Mouse (Mus musculus) ES-CJ7 (cell line): Measurements from ENCODE around the gene Stk39.
"Not testable (repeated sequence)": the region's sequence is repeated elsewhere in the genome, so short reads cannot be mapped to it uniquely, and the experiment has no call there.

ENCODE experiments used
- DNase-seq: peaks from one replicate; pipeline ENCODE4 v3.0.0; 2011; ENCODE audit warnings: low read depth, low spot score

Gene Stk39

GRCm38 (mm10) chr2:68241640-68242039, 230.4 kb downstream of the Stk39 start:
- DNase-seq, result no peak

- not testable (repeated sequence) for DNase-seq
These were observed 232.7 kb downstream of the Stk39 start for GRCm38 (mm10) chr2:68239415-68239814.

GRCm38 (mm10) chr2:68232929-68233328, 239.1 kb downstream of the Stk39 start:
- no peak for DNase-seq

- DNase-seq, result no peak
These were observed 242.2 kb downstream of the Stk39 start for GRCm38 (mm10) chr2:68229872-68230271.

GRCm38 (mm10) chr2:68229081-68229480, 243.0 kb downstream of the Stk39 start:
- DNase-seq, result no peak

GRCm38 (mm10) chr2:68222227-68222873, 249.7 kb downstream of the Stk39 start:
- no peak for DNase-seq

- DNase-seq, result peak; percentile 17
These were observed 250.8 kb downstream of the Stk39 start for GRCm38 (mm10) chr2:68221226-68221625.

GRCm38 (mm10) chr2:68219823-68220222, 252.2 kb downstream of the Stk39 start:
- DNase-seq, result no peak

GRCm38 (mm10) chr2:68215176-68215575, 256.9 kb downstream of the Stk39 start:
- DNase-seq, result no peak

GRCm38 (mm10) chr2:68214400-68214799, 257.7 kb downstream of the Stk39 start:
- no peak for DNase-seq

GRCm38 (mm10) chr2:68211443-68211842, 260.6 kb downstream of the Stk39 start:
- DNase-seq, result no peak

GRCm38 (mm10) chr2:68196245-68196644, 275.8 kb downstream of the Stk39 start:
- no peak for DNase-seq

GRCm38 (mm10) chr2:68194444-68194843, 277.6 kb downstream of the Stk39 start:
- DNase-seq, result no peak

GRCm38 (mm10) chr2:68193465-68193837, 278.6 kb downstream of the Stk39 start:
- DNase-seq, result no peak

GRCm38 (mm10) chr2:68192605-68193464, 279.2 kb downstream of the Stk39 start:
- DNase-seq, result no peak

GRCm38 (mm10) chr2:68176425-68176824, 295.6 kb downstream of the Stk39 start:
- no peak for DNase-seq

- DNase-seq, result no peak
These were observed 300.8 kb downstream of the Stk39 start for GRCm38 (mm10) chr2:68171306-68171705.

- DNase-seq, result no peak
These were observed 310.1 kb downstream of the Stk39 start for GRCm38 (mm10) chr2:68162012-68162411.

GRCm38 (mm10) chr2:68160566-68160965, 311.5 kb downstream of the Stk39 start:
- DNase-seq, result no peak
